Mouse (Mus musculus) ES-E14 (cell line): ENCODE data around the gene Fbxw24. TPM values are rescaled to one million over a fixed set of nuclear protein-coding genes. Genes with fewer than 3 reads are reported as not detected.
"Not testable (repeated sequence)": the region's sequence is repeated elsewhere in the genome, so short reads cannot be mapped to it uniquely, and the experiment has no call there.

ENCODE experiments used
- DNase-seq: peaks from one replicate; pipeline ENCODE4 v3.0.0-alpha.2; 2013; ENCODE audit warnings: low read depth, low spot score
- H3K27ac ChIP-seq: 2 replicates; pipeline ENCODE4 v1.5.1; 2012; ENCODE audit warnings: low read depth, mild to moderate bottlenecking, low read length, moderate library complexity, mixed read lengths; ENCODE audit not compliant: poor library complexity, insufficient read depth, severe bottlenecking
- H3K36me3 ChIP-seq: 2 replicates; pipeline ENCODE4 v1.6.1; 2012; ENCODE audit warnings: mild to moderate bottlenecking, low read length, moderate library complexity, mixed read lengths; ENCODE audit not compliant: control insufficient read depth, poor library complexity, insufficient read depth, severe bottlenecking
- H3K4me1 ChIP-seq, 2 experiments: fragments of 150-350 bp in 1 of 2; sonication (generic) in 1 of 2; 2 replicates each; pipeline ENCODE4 v1.6.1; 2012; ENCODE audit warnings: low read length in 2 of 2, mild to moderate bottlenecking in 1 of 2, mixed read lengths in 1 of 2; ENCODE audit not compliant: control insufficient read depth in 2 of 2, insufficient read depth in 2 of 2, poor library complexity in 1 of 2
- H3K4me3 ChIP-seq, 2 experiments: fragments of 150-350 bp in 1 of 2; sonication (generic) in 1 of 2; 2 replicates each; pipeline ENCODE4 v1.5.1; 2012; ENCODE audit warnings: low read length in 2 of 2, low read depth in 1 of 2, mild to moderate bottlenecking in 1 of 2, mixed read lengths in 1 of 2; ENCODE audit not compliant: insufficient read depth in 1 of 2, poor library complexity in 1 of 2, severe bottlenecking in 1 of 2
- H3K9ac ChIP-seq: 2 replicates; pipeline ENCODE4 v1.6.1; 2012; ENCODE audit warnings: low read depth, mild to moderate bottlenecking, low read length, mixed read lengths; ENCODE audit not compliant: poor library complexity, insufficient read depth, severe bottlenecking
- H3K9me3 ChIP-seq: fragments of 150-350 bp; sonication (generic); 2 replicates; pipeline ENCODE4 v1.6.1; 2012; ENCODE audit warnings: low read depth, mild to moderate bottlenecking, low read length; ENCODE audit not compliant: control insufficient read depth, insufficient read depth
- CHD2 ChIP-seq: IDR thresholded peaks from 2 replicates; pipeline ENCODE4 v1.6.1; 2014; ENCODE audit warnings: mild to moderate bottlenecking, low read depth, low read length, inconsistent platforms
- HCFC1 ChIP-seq: IDR thresholded peaks from 2 replicates; pipeline ENCODE4 v1.6.1; 2012; ENCODE audit warnings: low read length, inconsistent platforms, borderline replicate concordance; ENCODE audit not compliant: insufficient read depth
- MAFK ChIP-seq: IDR thresholded peaks from 2 replicates; pipeline ENCODE4 v1.6.1; 2014; ENCODE audit warnings: mild to moderate bottlenecking, low read depth, low read length, inconsistent platforms; ENCODE audit not compliant: insufficient read depth
- ZC3H11A ChIP-seq: IDR thresholded peaks from 2 replicates; pipeline ENCODE4 v1.6.1; 2012; ENCODE audit warnings: low read depth, mild to moderate bottlenecking, inconsistent platforms, low read length, borderline replicate concordance
- ZNF384 ChIP-seq: IDR thresholded peaks from 2 replicates; pipeline ENCODE4 v1.6.1; 2012; ENCODE audit warnings: low read depth, low read length, inconsistent platforms
- in situ Hi-C, 2 experiments: fragments of 600-800 bp; cut with MboI; formaldehyde crosslinking; loops; one replicate each; pipeline ENCODE4 v1.15.1; 2025; ENCODE audit warnings: low sequenced_read_pairs in 2 of 2, inconsistent platforms in 1 of 2; ENCODE audit not compliant: unreplicated experiment in 2 of 2
- total RNA-seq: library from RNA; depleted of rRNA; stranded (reverse); fragments of 300-350 nt; gene quantifications from 2 replicates; pipeline ENCODE4 v1.2.3, GENCODE M21; 2012; rRNA removed

The Fbxw24 gene
- total RNA-seq = not detected in 2 replicates

GRCm38 (mm10) chr9:109625957-109626356, at the start of gene Fbxw24:
Fbxw24 (minus strand) TSS chr9:109626057.
- H3K4me1 ChIP-seq, H3K27ac ChIP-seq, H3K9me3 ChIP-seq, H3K4me3 ChIP-seq, H3K36me3 ChIP-seq, H3K9ac ChIP-seq, in situ Hi-C loops, DNase-seq: not testable (repeated sequence)

- H3K4me3 ChIP-seq, H3K9ac ChIP-seq, in situ Hi-C loops, H3K4me1 ChIP-seq, DNase-seq, H3K9me3 ChIP-seq, H3K27ac ChIP-seq, H3K36me3 ChIP-seq: not testable (repeated sequence)
These were observed 38.7 kb upstream of the Fbxw24 start, which contains the start of gene Fbxw25 for GRCm38 (mm10) chr9:109664552-109664951. Fbxw25 (minus strand) TSS chr9:109664652.

GRCm38 (mm10) chr9:109606837-109607236, 19.0 kb downstream of the Fbxw24 start:
- H3K4me3 ChIP-seq, in situ Hi-C loops, H3K9ac ChIP-seq, H3K4me1 ChIP-seq, H3K36me3 ChIP-seq, H3K27ac ChIP-seq, DNase-seq, H3K9me3 ChIP-seq: not testable (repeated sequence)
- peak; percentile 22; the same call in 1 of the 2 replicates for TF ChIP-seq ZC3H11A

- H3K27ac ChIP-seq, H3K36me3 ChIP-seq, H3K9me3 ChIP-seq, H3K4me3 ChIP-seq, in situ Hi-C loops, DNase-seq, H3K9ac ChIP-seq, H3K4me1 ChIP-seq: not testable (repeated sequence)
These were observed 23.7 kb downstream of the Fbxw24 start for GRCm38 (mm10) chr9:109602128-109602527.

- Histone ChIP-seq H3K4me3 (no peak overlapping the region), H3K4me1 (no peaks in the 10 kb centered on the region), H3K27ac (no peak overlapping the region), H3K9ac (no peak overlapping the region), H3K36me3 (no peaks in the 10 kb centered on the region), H3K9me3 (no peaks in the 10 kb centered on the region)
- in situ Hi-C loops = no loop called here
- DNase-seq = no peak
- TF ChIP-seq MAFK = no peak
- TF ChIP-seq CHD2 = no peak
- no peak for TF ChIP-seq ZNF384
- TF ChIP-seq HCFC1 = no peak
These were observed 28.6 kb downstream of the Fbxw24 start for GRCm38 (mm10) chr9:109597226-109597625.
